ENCODE assay signal across 22 mouse cellular contexts in the genomic region with DNA sequence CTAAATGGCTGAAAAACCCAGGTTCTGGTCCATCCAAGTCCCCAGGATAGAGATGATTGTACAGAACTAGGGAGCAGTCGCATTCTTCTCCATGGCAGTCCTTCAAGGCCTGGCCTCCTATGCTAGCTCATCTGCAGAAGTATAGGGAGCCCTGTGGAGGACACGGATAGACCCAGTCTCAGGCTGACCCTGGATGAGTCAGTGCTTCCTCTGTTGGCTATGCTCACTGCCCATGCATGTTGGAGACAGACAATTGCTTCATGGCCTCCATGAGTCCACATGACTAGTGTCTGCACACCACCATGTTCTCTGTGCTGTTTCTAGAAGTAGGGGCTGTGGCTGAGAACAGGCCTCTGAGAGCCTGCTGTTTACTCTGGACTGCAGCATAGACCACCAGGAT. TPM values are rescaled to one million over a fixed set of nuclear protein-coding genes. Genes with fewer than 3 reads are reported as not detected.
DNase-seq lines count a peak whose midpoint lies in the region; ATAC-seq lines count a peak whose summit lies in the region.
"Had no signal": no experiment of that assay in that cellular context is flagged by ENCODE, and none has a peak within 500 bp of the region (broad histone marks: within the 10 kb centered on the region; RNA-seq: fewer than 3 reads in every experiment).

No protein-coding gene starts in this region.

- H3K4me3 ChIP-seq in megakaryocyte, embryonic 14.5 days (replicated peaks), result peak overlapping the region; percentile 2
- H3K4me3 ChIP-seq: embryonic facial prominence, embryonic 10.5 days; forebrain, embryonic 13.5 days; gastrocnemius, adult 2 months; heart, embryonic 13.5 days; hindbrain, embryonic 12.5 days had no signal

- peak; percentile 26 for DNase-seq in adrenal gland, postnatal 10 days
- DNase-seq in adrenal gland, postnatal 36 days, result peak; percentile 42 to 56
- no peak for DNase-seq in neural tube, embryonic 10.5 days (ENCODE audit: extremely low spot score, low spot score)
- no peak for DNase-seq in cerebellum, adult 8-10 months
- no peak for DNase-seq in lung, adult 18-20 months
- DNase-seq: B cell, adult 2 months; cerebellum, adult 11-12 months; cerebellum, postnatal 10 days; gastrocnemius, adult 2 months; gastrocnemius, postnatal 25 days; heart, postnatal 4 days; kidney, adult 11 months had no signal

- H3K9me3 ChIP-seq in megakaryocyte, embryonic 14.5 days, result no peaks in the 10 kb centered on the region
- H3K9me3 ChIP-seq: embryonic facial prominence, embryonic 10.5 days; forebrain, embryonic 13.5 days; G1E; heart, embryonic 13.5 days; hindbrain, embryonic 12.5 days had no signal

- 0 out of 2 replicates have a peak, but pooled peaks cover 9% of the 10 kb centered on the region for H3K4me1 ChIP-seq in megakaryocyte, embryonic 14.5 days
- H3K4me1 ChIP-seq: hindbrain, embryonic 12.5 days had no signal

- H3K36me3 ChIP-seq in megakaryocyte, embryonic 14.5 days (replicated peaks; ENCODE audit: low read length), result peaks cover 71% of the 10 kb centered on the region

- peaks cover 2% of the 10 kb centered on the region for H3K27me3 ChIP-seq in megakaryocyte, embryonic 14.5 days (replicated peaks)
- H3K27me3 ChIP-seq: forebrain, embryonic 13.5 days; heart, embryonic 13.5 days; hindbrain, embryonic 12.5 days had no signal

- no peak for ATAC-seq in megakaryocyte, adult 5-6 weeks (ENCODE audit: poor library complexity, severe bottlenecking)
- ATAC-seq: CD4-positive, CD25-positive, alpha-beta regulatory T cell, adult 4 months; forebrain, embryonic 13.5 days; hindbrain, embryonic 16.5 days; inflammation-experienced regulatory T-cells, adult 6 months had no signal

RNA-seq across cellular contexts. Expression of a gene that starts 5.4 kb away (rescaled TPM):
- polyA plus RNA-seq in megakaryocyte, embryonic 14.5 days (2012; ENCODE audit: insufficient read depth, low replicate concordance), result 9.9 and 18.6 TPM in 2 replicates
- 2.9 and 3.3 TPM in 2 replicates for total RNA-seq in megakaryocyte, adult 5-6 weeks (2015)
- 4.9 and 8.1 TPM in 2 replicates for total RNA-seq in megakaryocyte, adult 5-6 weeks (2017)
- total RNA-seq in adrenal gland, postnatal 10 days (2021), result 10 to 100 TPM; 56.4 to 56.8 TPM
- 10 to 100 TPM; 79.3 to 92.5 TPM for total RNA-seq in adrenal gland, postnatal 36 days (2021)

RNA-seq across cellular contexts. Expression of a gene that starts 6.5 kb away (rescaled TPM):
- polyA plus RNA-seq in megakaryocyte, embryonic 14.5 days (2012; ENCODE audit: insufficient read depth, low replicate concordance), result 2.6 and 3.6 TPM in 2 replicates
- 1.9 and 2.3 TPM in 2 replicates for total RNA-seq in megakaryocyte, adult 5-6 weeks (2015)
- total RNA-seq in megakaryocyte, adult 5-6 weeks (2017), result 1.8 and 2.0 TPM in 2 replicates
- 1 to 10 TPM; 7.5 to 9.8 TPM for total RNA-seq in adrenal gland, postnatal 10 days (2021)
- 1 to 10 TPM; 9.2 to 9.3 TPM for total RNA-seq in adrenal gland, postnatal 36 days (2021)

RNA-seq across cellular contexts. Expression of a gene that starts 15.9 kb away (rescaled TPM):
- 0.07 TPM in 1 of 2 replicates, not detected in the other for polyA plus RNA-seq in megakaryocyte, embryonic 14.5 days (2012; ENCODE audit: insufficient read depth, low replicate concordance)
- 0.40 and 1.2 TPM in 2 replicates for total RNA-seq in megakaryocyte, adult 5-6 weeks (2015)
- 0.59 and 0.77 TPM in 2 replicates for total RNA-seq in megakaryocyte, adult 5-6 weeks (2017)
- 1 to 10 TPM; 3.9 to 6.4 TPM for total RNA-seq in adrenal gland, postnatal 10 days (2021)
- 1 to 10 TPM; 3.7 to 3.8 TPM for total RNA-seq in adrenal gland, postnatal 36 days (2021)

Comparison
In these comparisons a context has a peak if more than half of its experiments do, and no peak if none do; other contexts are left out.
1. DNase-seq: peak in adrenal gland, postnatal 10 days (single experiment) and adrenal gland, postnatal 36 days (2 of 2); none in neural tube, embryonic 10.5 days (single experiment), cerebellum, adult 8-10 months (single experiment) and lung, adult 18-20 months (0 of 2).
2. RNA of a gene that starts 5.4 kb away (total RNA-seq): 79.3 to 92.5 TPM in adrenal gland, postnatal 36 days and 56.4 to 56.8 TPM in adrenal gland, postnatal 10 days; 2.9 to 8.1 TPM in megakaryocyte, adult 5-6 weeks; every median in the first group is over 4 times any median in the second.